Mouse (Mus musculus) lung, postnatal 14 days (tissue): ENCODE results near the gene Clint1.

Experiments used
- DNase-seq: peaks from one replicate; pipeline ENCODE4 v3.0.0; 2021

The Clint1 gene

GRCm38 (mm10) chr11:45938917-45939316 lies 87.1 kb downstream of the Clint1 start:
- no peak for DNase-seq

- no peak for DNase-seq
Measured at GRCm38 (mm10) chr11:45942281-45942680, 90.4 kb downstream of the Clint1 start.

GRCm38 (mm10) chr11:45943108-45943705 lies 91.4 kb downstream of the Clint1 start:
- DNase-seq, result no peak

GRCm38 (mm10) chr11:45943891-45944642 lies 92.2 kb downstream of the Clint1 start:
- no peak for DNase-seq

- peak; percentile 99 for DNase-seq
Measured at GRCm38 (mm10) chr11:45944643-45945156, 92.8 kb downstream of the Clint1 start, which contains the start of gene Lsm11. Gene Lsm11 (minus strand): TSS chr11:45944935.

GRCm38 (mm10) chr11:45946796-45947195 lies 94.9 kb downstream of the Clint1 start:
- no peak for DNase-seq

GRCm38 (mm10) chr11:45947491-45947890 lies 95.6 kb downstream of the Clint1 start:
- DNase-seq, result no peak

GRCm38 (mm10) chr11:45955127-45955627 lies 103.3 kb downstream of the Clint1 start, which contains the start of gene Thg1l:
Gene Thg1l (minus strand): TSS chr11:45955494.
- DNase-seq, result peak; percentile 90

GRCm38 (mm10) chr11:45959598-45959997 lies 107.7 kb downstream of the Clint1 start:
- DNase-seq, result peak; percentile 46

GRCm38 (mm10) chr11:45960003-45960402 lies 108.2 kb downstream of the Clint1 start:
- no peak for DNase-seq
